ENCODE assay signal across 8 mouse cellular contexts in genomic region chr13:63278796-63279475, GRCm38 (mm10).
A peak's percentile ranks its signal among the peaks of the same experiment; 100 is the strongest.
DNase-seq lines count a peak whose midpoint lies in the region; ATAC-seq and TF ChIP-seq lines count a peak whose summit lies in the region.

No protein-coding gene starts in this region.

- peak overlapping the region; percentile 34 for H3K4me2 ChIP-seq in embryonic facial prominence, embryonic 11.5 days (ENCODE audit: low read depth, low read length)
- H3K4me2 ChIP-seq in stomach, postnatal 0 days (replicated peaks; ENCODE audit: low read depth), result peak overlapping the region; percentile 61

- peak overlapping the region; percentile 39 for H3K9ac ChIP-seq in embryonic facial prominence, embryonic 11.5 days (replicated peaks; ENCODE audit: low read length)
- H3K9ac ChIP-seq in stomach, postnatal 0 days (ENCODE audit: low read length), result peak overlapping the region; percentile 61

- no peaks in the 10 kb centered on the region for H3K9me3 ChIP-seq in embryonic facial prominence, embryonic 11.5 days (replicated peaks; ENCODE audit: control insufficient read depth, low read length)
- H3K9me3 ChIP-seq in stomach, postnatal 0 days (ENCODE audit: control insufficient read depth, low read length), result no peaks in the 10 kb centered on the region

- no peak for TF ChIP-seq CTCF in stomach, postnatal 0 days (IDR thresholded peaks at IDR 0.05; ENCODE audit: low read depth)

- H3K27ac ChIP-seq in embryonic facial prominence, embryonic 11.5 days (replicated peaks; ENCODE audit: low read depth, low read length), result peak overlapping the region; percentile 69
- H3K27ac ChIP-seq in macrophage, result peak overlapping the region; percentile 75
- peak overlapping the region; percentile 89 for H3K27ac ChIP-seq in stomach, postnatal 0 days (replicated peaks)

- no peak for TF ChIP-seq EP300 in stomach, postnatal 0 days (optimal IDR thresholded peaks at IDR 0.05)

- 12% methylated on average over 10 of the region's 10 CpGs for WGBS in embryonic facial prominence, embryonic 11.5 days
- WGBS in macrophage (ENCODE audit: missing documents), result 13% methylated on average over 9 of the region's 10 CpGs
- 20% methylated on average over 10 of the region's 10 CpGs for WGBS in stomach, postnatal 0 days

- H3K4me3 ChIP-seq in embryonic facial prominence, embryonic 11.5 days (ENCODE audit: low read depth, low read length), result peak overlapping the region; percentile 20; the same call in 1 of the 2 replicates
- no peak overlapping the region for H3K4me3 ChIP-seq in macrophage (ENCODE audit: inconsistent target)
- H3K4me3 ChIP-seq in stomach, postnatal 0 days (ENCODE audit: low read depth, low read length), result peak overlapping the region; percentile 47

- peaks cover 100% of the 10 kb centered on the region for H3K79me2 ChIP-seq in macrophage (ENCODE audit: inconsistent target)

- ATAC-seq in embryonic facial prominence, embryonic 11.5 days (replicated peaks; ENCODE audit: insufficient number of reproducible peaks, low FRiP score, low TSS enrichment, low read depth), result peak; percentile 71
- peak; percentile 70 for ATAC-seq in stomach, postnatal 0 days (ENCODE audit: low FRiP score, low TSS enrichment)

- no peaks in the 10 kb centered on the region for H3K27me3 ChIP-seq in embryonic facial prominence, embryonic 11.5 days (ENCODE audit: control insufficient read depth, insufficient read depth, low read length)
- no peaks in the 10 kb centered on the region for H3K27me3 ChIP-seq in stomach, postnatal 0 days (ENCODE audit: control insufficient read depth, insufficient read depth, low read length)

- no peaks in the 10 kb centered on the region; the same call in 1 of the 2 replicates for H3K36me3 ChIP-seq in embryonic facial prominence, embryonic 11.5 days (replicated peaks; ENCODE audit: control insufficient read depth, insufficient read depth, low read depth, low read length)
- H3K36me3 ChIP-seq in macrophage (ENCODE audit: inconsistent target), result peaks cover 34% of the 10 kb centered on the region
- 0 out of 2 replicates have a peak, but pooled peaks cover 8% of the 10 kb centered on the region for H3K36me3 ChIP-seq in stomach, postnatal 0 days (ENCODE audit: control insufficient read depth, insufficient read depth, low read length)

- peak; percentile 71 for DNase-seq in ovary, adult 18-20 months (ENCODE audit: low spot score)
- no peak for DNase-seq in ovary, postnatal 10 days (ENCODE audit: low spot score)
- DNase-seq in embryonic facial prominence, embryonic 11.5 days (ENCODE audit: low spot score), result peak; percentile 64
- DNase-seq in heart, postnatal 10 days, result peak; percentile 68 to 75
- peak; percentile 46 to 75 for DNase-seq in kidney, postnatal 25 days
- no peak for DNase-seq in stomach, postnatal 0 days (ENCODE audit: low spot score)
- no peak for DNase-seq in cerebellum, adult 11 months

- H3K4me1 ChIP-seq in embryonic facial prominence, embryonic 11.5 days (ENCODE audit: control insufficient read depth, insufficient read depth, low read length), result peaks cover 5% of the 10 kb centered on the region; the same call in 1 of the 2 replicates
- peaks cover 25% of the 10 kb centered on the region for H3K4me1 ChIP-seq in stomach, postnatal 0 days (replicated peaks; ENCODE audit: control insufficient read depth, insufficient read depth)

- intact Hi-C loops in heart, postnatal 10 days (cut with DNase I), result no loop called here

Comparison
In these comparisons a context has a peak if more than half of its experiments do, and no peak if none do; other contexts are left out.
1. DNase-seq: peak in ovary, adult 18-20 months (single experiment), embryonic facial prominence, embryonic 11.5 days (single experiment), heart, postnatal 10 days (2 of 2) and kidney, postnatal 25 days (2 of 2); none in ovary, postnatal 10 days (single experiment), stomach, postnatal 0 days (single experiment) and cerebellum, adult 11 months (single experiment).
2. Peak in every context shown above with its lines, with median percentiles within 50 percentile points of each other: H3K27ac ChIP-seq.